Mouse (Mus musculus) right cerebral cortex, postnatal 10 days (tissue): ENCODE results near the gene Fbxl5.

Experiments
- DNase-seq, 2 experiments: peaks; one replicate each; pipeline ENCODE4 v3.0.0; 2021; ENCODE audit warnings: low spot score in 2 of 2

Fbxl5 gene

DNA sequence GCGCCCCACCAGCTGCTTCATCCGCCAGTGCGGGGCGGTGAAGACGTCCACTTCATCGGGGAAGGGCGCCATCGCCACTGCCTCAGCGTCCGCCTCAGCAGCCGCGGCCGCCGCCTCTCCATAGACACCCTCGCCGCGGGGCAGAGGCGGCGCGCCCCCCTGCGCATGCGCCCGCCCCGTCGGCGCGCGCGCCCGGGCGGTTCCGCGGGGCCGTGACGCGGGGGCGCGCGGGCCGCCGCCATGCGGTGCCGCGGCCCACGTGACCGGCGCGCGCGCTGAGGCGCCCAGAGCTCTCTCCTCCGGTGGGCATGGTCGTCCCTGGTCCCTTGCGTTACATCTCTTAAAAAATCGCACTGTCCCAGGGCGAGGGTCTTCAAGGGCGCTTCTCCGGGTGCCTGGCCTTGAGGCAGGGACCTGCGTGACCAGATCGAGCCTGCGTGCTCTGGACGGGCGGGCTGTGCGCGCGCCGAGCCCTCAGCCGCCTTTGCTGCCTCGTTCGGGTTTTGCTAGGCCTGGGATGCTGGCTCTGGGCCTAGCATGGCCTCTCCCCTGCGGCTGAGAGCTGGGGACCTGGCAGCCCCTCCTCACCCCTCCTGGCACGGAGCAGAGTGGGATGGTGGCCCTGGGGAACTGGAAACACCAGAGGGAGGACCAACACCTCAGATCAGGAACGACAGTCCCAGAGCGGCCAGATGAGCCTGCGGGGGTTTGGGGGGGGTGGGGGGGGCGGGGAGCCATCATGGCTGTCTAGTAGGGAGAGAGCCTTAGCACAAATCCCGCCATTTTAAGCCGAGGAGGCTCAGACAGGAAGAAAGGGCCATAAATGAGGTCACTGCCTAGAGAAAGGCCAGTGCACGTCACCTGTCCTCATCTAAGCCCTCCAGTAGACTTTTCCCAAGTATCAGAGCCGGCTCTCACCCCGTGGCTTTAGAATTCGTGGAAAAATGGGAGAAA lies 39.2 kb downstream of the Fbxl5 start:
- peak; percentile 86 to 87 for DNase-seq

DNA sequence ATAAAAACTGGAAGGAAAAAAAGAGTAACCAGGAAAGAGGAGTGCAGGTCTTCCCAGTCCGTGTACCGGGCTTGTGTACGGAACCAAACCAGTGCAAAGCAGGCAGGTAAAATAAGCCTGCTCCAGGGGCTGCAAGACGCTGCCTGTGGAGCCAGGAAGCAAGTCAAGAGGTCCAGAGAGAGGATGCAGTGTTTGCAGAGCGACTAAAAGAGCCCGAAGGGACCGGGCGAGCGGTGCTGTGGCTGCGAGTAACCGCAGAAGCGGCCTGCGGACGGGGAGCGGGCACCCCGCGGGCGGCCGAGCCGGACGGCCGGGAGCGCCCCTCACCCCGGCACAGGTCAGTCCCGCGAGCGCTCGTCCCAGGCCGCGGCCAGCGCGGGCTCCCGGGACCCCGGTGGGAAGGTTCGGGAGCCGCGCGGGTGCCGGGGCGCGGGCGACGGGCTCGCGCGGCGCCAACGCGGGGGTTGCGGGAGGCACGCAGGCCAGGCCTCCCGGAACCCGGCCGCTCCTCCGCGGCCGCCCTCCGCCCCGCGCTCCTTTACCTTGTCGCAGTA lies 39.9 kb downstream of the Fbxl5 start:
- peak; percentile 37 to 44 for DNase-seq

DNA sequence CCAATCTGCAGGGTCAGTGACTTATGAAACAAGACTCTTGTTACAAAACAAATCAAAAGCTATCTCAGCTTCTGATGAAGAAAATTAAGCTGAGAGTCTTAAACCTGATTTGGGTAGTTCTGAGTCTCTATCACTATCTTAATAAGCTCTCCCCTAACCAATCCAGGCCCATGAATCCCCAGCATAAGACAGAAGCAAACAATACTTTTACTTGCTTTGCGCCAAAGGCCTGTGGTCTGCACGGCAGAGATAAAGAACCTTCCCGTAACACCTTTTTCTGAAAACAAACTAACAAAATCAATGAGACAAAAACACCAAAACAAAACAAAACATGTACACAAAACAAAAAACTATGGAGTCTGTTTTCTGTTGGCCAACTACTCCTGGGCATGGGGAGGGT lies 42.9 kb downstream of the Fbxl5 start:
- DNase-seq, result no peak

DNA sequence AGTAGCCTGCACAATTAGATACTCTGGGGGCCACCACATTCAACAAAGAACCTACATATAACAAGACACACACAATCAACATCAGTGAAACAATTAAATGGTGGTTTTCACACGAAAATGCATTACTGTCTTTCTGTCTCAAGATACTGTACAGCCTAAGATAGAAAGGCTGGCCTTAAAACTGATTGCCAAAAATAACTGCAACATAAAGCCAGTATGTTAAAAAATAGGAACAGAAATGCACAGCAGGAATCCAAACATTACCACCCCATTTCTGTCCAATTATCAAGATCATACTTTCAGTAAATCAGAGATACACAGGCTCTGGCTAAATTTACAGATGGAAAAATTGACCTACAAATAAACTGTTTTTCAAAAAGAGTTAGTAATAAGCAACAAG lies 44.4 kb downstream of the Fbxl5 start:
- no peak for DNase-seq

DNA sequence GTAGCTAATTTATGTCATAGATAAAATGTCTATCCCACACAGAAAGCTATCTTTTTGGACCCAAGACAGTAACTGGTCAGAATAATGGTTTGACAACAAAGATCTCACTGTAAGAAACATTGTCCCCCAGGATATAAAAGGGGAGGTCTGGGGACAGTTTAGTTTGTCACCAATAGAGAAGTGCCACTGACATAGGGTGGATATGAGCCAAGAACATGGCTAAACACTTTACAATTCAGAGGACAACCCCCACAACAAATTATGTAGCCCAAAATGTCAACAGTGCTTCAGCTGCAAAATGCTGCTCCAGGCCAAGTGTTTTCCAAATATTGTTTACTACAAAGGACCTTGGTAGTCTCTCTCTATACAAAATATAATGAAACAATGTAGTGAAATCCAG lies 45.0 kb downstream of the Fbxl5 start:
- DNase-seq, result no peak

DNA sequence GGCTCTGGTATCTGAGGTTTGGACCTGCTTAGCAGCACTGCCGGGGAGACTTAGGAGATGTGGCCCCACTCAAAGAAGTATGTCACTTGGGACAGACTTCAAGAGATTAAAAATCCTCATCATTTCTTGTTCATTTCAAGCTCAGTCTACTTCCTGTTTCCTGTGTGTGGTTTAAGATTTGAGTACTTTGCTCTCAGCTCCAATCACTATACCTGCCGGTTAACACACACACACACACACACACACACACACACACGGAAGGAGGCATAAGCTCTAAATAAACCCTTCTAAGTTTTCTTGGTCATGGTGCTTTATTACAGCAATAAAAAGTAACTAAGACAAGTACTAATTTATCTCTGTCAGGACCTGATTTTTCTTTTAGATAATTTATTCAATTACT lies 49.9 kb downstream of the Fbxl5 start:
- no peak for DNase-seq

DNA sequence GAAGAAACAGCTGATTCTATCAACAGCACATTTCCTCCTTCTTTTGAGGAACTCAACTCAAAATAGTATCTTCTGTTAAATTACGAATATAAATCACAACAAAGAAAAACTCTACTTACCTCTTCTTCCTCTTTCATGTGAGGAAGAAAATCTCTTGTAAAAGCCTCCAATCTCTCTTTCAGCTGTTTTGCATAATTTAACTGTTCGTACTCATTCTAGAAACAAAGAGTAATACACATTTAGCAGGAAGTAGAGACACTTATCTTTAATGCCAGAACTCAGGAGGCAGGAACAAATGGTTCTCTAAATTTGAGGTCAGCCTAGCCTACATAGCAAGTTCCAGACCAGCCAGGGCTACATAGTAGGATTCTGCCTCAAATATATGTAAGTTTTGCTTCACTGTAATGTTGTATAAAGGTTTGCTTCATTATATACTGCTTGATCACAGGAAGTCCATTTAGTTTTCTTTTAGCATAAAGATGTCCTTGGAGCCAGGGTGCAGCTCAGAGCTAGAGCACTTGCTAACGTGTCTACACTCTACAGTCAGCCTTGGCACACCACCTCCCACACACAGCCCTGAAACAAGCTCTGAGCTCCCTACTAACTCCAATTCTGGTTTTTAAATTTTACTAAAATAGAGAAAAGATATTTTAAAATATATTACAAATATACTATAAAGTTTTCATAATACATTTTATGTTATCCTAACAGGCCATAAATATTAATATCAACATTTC lies 50.7 kb downstream of the Fbxl5 start:
- peak in 1 of 2 experiments; percentile 33 for DNase-seq

DNA sequence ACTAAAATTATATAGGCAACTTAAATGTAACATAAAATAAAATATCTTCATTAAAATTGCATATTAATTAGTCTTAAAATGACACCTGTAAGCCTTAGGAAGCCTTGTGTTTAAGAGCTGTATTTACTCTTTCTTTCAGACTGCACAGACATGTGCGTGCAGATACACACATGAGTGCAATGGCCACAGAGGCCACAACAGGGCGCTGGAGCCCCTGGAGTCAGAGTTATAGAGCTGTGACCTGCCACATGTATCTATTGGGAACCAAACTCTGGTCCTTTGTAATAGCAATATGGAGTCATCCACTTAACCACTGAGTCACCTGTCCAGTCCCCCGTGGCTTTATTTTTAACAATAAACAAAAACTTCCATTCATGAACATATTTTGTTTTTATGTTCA lies 72.3 kb downstream of the Fbxl5 start:
- DNase-seq, result no peak

DNA sequence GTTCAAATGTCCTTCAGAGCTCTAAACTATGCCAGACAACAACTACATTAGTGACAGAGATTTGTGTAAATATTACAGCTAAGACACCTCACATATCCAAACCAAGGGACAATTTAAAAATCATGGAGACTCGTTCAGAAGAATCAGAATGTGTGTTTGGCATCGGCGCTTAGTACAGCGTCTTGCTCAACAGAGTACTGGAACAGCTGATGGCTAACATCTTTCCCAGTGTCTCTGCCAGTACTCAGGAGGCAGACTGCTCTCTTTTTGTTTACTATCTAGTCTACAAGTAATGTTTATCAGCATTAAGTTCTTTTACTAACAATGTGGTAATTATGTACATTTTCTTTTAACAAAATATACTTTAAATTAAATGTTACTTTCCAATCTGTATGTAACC lies 73.4 kb downstream of the Fbxl5 start:
- no peak for DNase-seq

DNA sequence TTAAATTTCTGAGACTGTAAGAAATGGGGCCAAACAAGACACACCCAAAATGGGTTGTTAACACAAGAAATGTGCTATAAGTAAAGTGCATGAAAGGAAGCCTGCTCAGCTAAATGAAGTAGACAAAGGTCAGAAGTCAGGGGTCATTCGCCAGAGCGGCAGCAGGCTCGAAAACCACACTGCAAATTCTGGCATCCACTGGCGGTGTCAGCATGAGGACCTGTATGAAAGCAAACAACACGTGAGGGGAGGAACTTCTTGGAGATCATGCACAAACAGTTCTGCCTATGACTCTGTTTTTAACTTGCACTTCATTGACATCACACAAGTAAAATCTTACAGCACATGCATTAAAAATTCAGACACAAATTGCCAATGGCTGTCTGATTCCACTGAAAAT lies 76.3 kb downstream of the Fbxl5 start:
- DNase-seq, result no peak

DNA sequence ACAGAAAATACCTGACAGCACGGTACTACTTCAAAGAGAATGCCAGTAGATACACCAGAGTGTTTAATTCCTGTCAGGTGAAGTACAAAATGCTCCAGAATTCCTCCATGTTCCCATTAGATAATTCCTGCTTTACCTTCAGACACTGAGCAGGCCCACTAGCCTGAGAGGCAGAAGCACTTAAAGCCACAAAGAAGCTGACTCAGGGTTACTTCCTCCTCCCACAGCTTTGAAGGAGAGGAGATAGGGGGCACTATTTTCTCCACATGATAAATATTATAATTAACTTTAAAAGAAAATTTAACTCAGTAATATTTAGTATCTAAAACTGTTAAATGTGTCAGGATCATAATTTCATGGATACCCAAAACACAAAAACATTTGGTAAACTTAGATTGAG lies 77.3 kb downstream of the Fbxl5 start:
- no peak for DNase-seq

DNA sequence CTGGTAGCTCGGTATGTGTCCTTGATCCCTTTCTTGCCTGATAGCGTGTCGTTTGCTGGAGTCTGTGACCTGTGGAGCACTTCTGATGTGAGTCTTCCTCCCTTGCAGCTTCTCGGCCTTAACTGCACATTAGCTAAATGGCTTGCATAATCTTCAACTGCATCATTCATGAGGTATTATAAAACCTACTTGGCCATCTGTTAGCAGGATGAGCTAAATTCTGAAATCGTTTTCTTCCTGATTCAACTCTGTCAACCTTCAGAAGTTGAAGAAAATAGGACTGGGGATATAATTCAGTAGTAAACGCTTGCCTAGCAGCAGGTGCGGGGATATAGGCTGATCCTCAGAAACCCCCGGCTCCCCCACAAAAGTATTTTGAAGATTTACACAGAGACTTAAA lies 89.1 kb downstream of the Fbxl5 start:
- DNase-seq, result no peak

DNA sequence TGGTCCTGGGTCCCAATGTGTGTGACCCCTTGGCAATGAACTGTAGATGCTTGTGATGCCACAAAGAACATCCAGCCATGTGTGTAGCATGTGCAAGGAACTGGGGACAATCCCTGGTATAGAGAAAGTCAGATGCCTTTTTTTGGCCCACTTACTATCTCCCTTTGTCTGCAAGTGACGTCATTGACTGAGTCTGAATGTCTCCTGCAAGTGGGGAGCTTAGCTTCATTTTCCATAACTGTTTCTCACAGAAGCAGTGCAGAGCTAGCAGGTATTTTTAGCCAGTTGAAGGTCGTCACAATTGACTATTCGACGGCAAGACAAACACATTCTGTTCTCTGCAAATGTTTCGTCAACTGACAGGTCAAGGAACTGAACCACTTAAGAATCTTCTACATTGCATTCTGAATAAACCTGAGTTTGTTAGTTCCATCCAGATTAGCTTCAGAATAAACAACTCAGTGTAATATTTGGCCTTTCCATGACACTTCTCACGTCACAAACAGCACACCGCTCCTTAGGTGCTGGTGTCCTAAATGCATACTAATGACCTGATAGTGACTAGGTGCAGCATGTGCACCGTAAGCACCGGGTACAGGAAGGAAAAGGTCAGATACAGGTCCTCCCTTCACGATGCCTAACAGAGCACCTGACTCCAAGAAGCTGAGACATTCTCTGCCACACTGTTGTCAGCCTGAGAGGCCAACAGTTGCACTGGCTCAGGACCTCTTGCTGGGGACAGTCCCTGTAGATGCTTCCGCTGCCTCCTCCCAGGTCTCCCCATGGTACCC lies 92.9 kb downstream of the Fbxl5 start:
- no peak for DNase-seq

DNA sequence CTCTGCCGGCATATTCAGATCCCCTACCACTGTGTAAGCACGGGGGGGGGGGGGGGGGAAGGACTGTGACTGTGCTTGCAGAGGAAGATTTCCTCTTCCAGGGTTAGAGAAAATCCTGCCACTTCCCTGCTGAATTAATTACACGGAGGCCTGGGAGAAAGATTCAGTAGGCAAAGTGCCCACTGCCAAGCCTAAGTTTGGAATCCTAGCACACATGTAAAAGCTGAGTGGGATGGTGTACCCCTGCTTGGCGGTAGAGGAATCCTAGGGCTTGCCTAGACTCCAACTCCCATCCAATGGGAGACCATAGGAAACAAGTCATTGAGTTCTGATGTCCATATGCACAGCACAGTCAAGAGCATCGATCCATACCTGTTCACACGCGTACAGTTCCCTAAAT lies 97.6 kb downstream of the Fbxl5 start:
- peak in 1 of 2 experiments; percentile 42 for DNase-seq

DNA sequence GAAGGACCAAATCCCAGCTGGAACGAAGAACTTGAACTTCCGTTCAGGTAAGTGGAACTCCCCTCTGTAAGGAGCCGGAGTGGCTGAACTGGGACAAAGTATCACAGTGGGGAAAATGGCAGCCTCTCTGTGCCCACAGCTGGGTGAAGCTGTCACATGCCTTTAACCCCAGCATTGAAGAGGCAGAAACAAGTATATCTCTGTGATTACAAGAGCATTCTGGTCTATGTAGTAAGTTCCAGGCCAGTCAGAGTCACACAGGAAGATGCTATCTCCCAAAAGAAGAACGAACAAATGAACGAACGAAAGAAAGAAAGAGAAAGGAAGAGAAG lies 99.0 kb downstream of the Fbxl5 start:
- no peak for DNase-seq

DNA sequence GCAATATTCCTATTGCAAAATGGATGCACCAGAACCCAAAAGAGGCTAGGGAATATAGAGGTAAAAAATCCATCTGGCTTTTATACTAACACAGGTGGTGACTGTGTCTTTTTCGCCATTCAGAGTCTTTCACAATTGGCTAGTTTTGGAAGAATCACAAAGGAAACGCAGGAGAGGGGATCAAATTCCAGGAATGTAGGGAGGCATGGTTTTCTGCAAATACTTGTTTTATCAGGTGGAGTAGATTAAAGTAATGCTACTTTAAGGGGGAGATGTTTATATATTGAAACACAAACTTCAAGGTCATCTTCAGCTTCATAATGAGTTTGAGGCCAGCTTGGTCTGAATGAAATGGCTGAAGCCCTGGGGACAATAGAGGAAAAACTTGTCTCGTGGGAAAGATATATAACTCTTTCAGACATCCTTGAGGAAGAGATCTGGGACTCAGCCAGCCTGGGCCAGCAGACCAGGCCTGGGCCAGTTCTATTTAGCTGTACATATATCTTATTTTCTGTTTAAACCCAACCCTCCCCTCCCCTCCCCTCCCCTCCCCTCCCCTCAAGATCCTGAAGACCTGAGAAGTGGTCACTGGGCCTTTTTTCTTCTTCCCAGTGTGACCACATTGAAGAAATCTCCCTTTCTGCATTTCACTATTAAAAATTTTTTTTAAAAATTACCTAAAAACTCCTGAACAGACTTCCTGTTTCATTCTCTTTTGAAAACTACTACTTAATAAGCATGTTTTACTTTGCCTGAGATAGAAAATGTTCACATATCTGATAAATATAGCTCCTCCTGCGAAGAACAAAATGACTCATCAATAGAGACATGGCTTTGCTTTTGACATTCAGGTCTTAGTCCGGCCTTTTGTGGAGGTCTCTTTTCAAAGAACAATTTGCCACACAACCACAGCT lies 99.6 kb downstream of the Fbxl5 start:
- no peak for DNase-seq

DNA sequence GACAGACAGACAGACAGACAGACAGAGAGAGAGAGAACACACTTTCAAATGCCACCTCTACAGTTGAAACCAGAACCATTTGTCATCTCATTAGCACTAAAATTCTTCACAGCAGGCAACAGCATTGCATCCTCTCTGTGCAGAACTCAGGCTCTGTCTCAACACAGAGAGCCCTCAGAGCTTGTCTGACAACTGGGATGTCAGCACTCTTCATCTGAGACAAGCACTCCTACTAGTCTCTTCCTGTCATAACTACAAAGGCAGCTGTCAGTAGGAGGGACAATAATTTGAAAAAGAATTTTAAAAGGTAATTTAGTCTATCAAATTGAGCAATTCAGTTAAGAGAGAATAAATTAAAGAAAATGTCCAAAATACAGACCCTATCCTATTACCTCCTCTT lies 122.2 kb downstream of the Fbxl5 start:
- DNase-seq, result no peak

DNA sequence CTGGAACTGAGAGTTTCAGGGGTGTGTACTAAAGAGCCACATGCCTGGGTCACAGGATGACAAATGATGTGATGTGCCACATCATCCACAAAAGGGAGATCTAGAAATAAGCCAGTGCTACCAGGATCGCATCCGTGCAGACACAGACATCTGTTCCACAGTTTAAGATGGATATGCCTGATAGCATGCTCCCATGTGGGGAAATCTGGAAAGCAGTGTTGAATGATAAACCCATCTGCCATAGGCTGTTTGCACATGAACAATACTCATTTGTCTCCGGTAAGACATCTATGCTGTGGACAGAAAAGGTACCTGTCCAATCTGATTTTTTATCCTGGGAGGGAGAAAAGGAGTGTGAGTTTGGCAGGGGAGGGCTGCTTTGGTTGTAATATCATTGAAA lies 124.3 kb downstream of the Fbxl5 start:
- DNase-seq, result no peak
